1 mouse cellular context compared by ENCODE assay signal in the genomic region with DNA sequence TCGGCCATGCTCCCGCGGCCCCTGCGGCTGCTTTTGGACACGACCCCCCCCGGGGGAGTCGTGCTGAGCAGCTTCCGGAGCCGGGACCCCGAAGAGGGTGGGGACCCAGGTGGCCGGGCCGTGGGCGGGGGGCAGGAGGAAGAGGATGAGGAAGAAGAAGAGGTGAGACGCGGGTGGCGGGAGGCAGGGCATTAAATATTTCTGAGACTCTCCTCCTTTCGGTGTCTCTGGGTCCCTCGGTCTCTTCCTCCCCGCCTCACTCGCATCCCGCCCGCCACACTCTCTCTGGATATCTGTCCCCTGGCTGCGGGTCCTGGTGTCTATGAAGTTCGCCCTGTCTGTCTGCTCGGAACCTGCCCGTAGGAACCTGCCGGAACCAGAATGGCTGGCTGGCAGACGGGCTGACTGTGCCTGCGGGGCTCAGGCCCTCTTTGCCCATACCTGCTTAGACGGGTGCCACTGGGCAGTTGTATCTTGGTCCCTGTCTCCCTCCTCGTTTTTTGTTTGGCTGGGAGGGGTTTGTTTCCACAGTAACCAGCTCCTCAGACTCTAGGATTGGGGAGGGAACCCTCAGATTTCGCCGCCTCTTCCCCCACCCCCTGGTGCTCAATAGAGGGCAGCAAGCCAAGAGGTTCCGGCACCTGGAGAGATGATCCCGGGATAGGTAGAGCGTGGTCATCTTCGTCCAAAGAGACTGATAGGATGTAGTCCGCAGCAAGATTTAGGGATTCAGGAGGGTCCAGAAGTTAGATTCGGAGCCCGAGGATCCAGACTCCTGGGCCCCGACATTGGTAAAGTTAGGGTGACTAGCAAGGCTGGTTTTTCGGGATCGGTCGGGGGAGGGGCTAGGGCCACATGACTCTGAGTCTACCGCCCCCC.
TF ChIP-seq lines count a peak whose summit lies in the region.

No protein-coding gene starts in this region.

TF ChIP-seq in MEL, 35 proteins besides CTCF, POLR2A, EP300 and RAD21:
- TF ChIP-seq ETS1 (IDR thresholded peaks at IDR 0.05; ENCODE audit: low read depth, low read length), result no peak
- no peak for TF ChIP-seq TAL1 (IDR thresholded peaks at IDR 0.05; ENCODE audit: low read length)
- TF ChIP-seq SIN3A (IDR thresholded peaks at IDR 0.05; ENCODE audit: low read length), result peak; percentile 60
- peak; percentile 30; the same call in 1 of the 2 replicates for TF ChIP-seq MXI1 (IDR thresholded peaks at IDR 0.05; ENCODE audit: low read depth, low read length)
- peak; percentile 74; the same call in 1 of the 2 replicates for TF ChIP-seq USF1 (IDR thresholded peaks at IDR 0.05; ENCODE audit: low read depth, low read length)
- 0 out of 2 replicates have a peak, but pooled peaks have one; percentile 17 for TF ChIP-seq HCFC1 (IDR thresholded peaks at IDR 0.05; ENCODE audit: low read depth, low read length)
- TF ChIP-seq MYC (IDR thresholded peaks at IDR 0.05; ENCODE audit: low read depth, low read length), result no peak
